Mouse (Mus musculus) erythroblast, embryonic 14.5 days (primary cell): Measurements from ENCODE around the gene Zfp804a.

Source experiments
- GATA1 ChIP-seq: IDR thresholded peaks from 2 replicates; pipeline ENCODE4 v1.6.1; 2012; ENCODE audit warnings: low read length, inconsistent platforms, mixed read lengths
- TAL1 ChIP-seq: IDR thresholded peaks from 3 replicates; pipeline ENCODE4 v1.6.1; 2012; ENCODE audit warnings: low read length, inconsistent platforms, mixed read lengths

DNA sequence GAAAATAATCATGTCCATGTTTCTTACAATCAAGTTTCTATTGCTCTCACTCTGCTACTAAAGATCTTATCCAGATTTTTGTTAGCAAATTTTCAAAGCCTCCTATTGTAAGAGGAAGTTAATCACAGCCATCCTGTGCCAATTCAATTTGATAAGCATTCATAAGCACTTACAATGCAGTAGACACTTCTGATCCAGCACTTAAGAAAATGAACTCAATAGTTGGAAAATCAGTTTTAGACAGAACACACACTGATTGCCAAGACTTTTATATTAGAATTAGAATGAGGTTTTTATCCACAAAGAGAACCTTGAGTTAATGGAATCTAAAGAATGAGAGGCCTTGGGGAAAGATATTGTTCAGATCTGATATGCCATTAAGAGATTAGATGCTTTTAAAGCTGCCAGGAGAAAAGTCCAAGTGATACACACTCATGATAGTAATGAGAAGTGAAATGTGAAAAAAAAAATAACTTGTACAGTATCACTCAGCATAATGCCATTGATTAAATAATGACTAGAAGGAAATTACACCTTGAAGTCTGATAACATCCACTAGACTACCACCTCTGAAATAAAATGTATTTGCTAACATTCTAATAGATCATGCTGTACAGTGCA lies 194.0 kb downstream of the Zfp804a start:
- TF ChIP-seq GATA1, result no peak
- TF ChIP-seq TAL1, result no peak
